Mouse (Mus musculus): ENCODE measurements around the gene Stx2. TPM values are rescaled to one million over a fixed set of nuclear protein-coding genes. Genes with fewer than 3 reads are reported as not detected.

Stx2 gene
- total and polyA plus RNA-seq, 2 experiments from 2014 or later = 14.6 to 36.8 TPM

GRCm38 (mm10) chr5:128935359-128935899 is 72.9 kb downstream of the Stx2 start:
- no peaks in the 10 kb centered on the region for H3K36me3 ChIP-seq (replicated peaks; ENCODE audit: control insufficient read depth, insufficient read depth, low read length)
- DNase-seq (ENCODE audit: low spot score) (peak; percentile 75), ATAC-seq (ENCODE audit: insufficient read depth, low read depth) (peak; percentile 92)
- no peak overlapping the region for H3K4me3 ChIP-seq (ENCODE audit: low read depth, low read length)
- H3K9ac ChIP-seq (replicated peaks; ENCODE audit: low read depth, low read length) = no peak overlapping the region
- 0 out of 2 replicates have a peak, but pooled peaks cover 9% of the 10 kb centered on the region for H3K4me1 ChIP-seq (ENCODE audit: control insufficient read depth, insufficient read depth)
- no peak overlapping the region for H3K4me2 ChIP-seq (ENCODE audit: low read depth, low read length)
- TF ChIP-seq CTCF (IDR thresholded peaks at IDR 0.05; ENCODE audit: low read depth) (no peak), EP300 (IDR thresholded peaks at IDR 0.05; ENCODE audit: low read depth) (no peak)
- WGBS = 21% methylated on average over 6 of the region's 6 CpGs
- no peak overlapping the region for H3K27ac ChIP-seq (ENCODE audit: low read depth)
- no peaks in the 10 kb centered on the region for H3K27me3 ChIP-seq (ENCODE audit: control insufficient read depth, insufficient read depth, low read length)
- H3K9me3 ChIP-seq (replicated peaks; ENCODE audit: control insufficient read depth, low read length) = no peaks in the 10 kb centered on the region

Other genes starting within 250 kb of the Stx2 start
- gene Rimbp2, start 55.1 kb downstream of the Stx2 start, total RNA-seq (2014; rRNA removed; ENCODE audit: low replicate concordance) = 0.04 TPM in 1 of 2 replicates, not detected in the other
- 0.03 and 0.07 TPM in 2 replicates for gene Rimbp2, start 55.1 kb downstream of the Stx2 start, polyA plus RNA-seq (2015; fragmentation: Nextera tagmentation; extraction: Ambion mirVana)
- 128 and 989 TPM in 2 replicates for gene Ran, start 11.5 kb upstream of the Stx2 start, total RNA-seq (2014; rRNA removed; ENCODE audit: low replicate concordance)
- 188 and 196 TPM in 2 replicates for gene Ran, start 11.5 kb upstream of the Stx2 start, polyA plus RNA-seq (2015; fragmentation: Nextera tagmentation; extraction: Ambion mirVana)
- 6.0 and 15.6 TPM in 2 replicates for gene Adgrd1, start 88.2 kb upstream of the Stx2 start, total RNA-seq (2014; rRNA removed; ENCODE audit: low replicate concordance)
- 1.6 and 1.9 TPM in 2 replicates for gene Adgrd1, start 88.2 kb upstream of the Stx2 start, polyA plus RNA-seq (2015; fragmentation: Nextera tagmentation; extraction: Ambion mirVana)